Mouse (Mus musculus): ENCODE measurements around the gene St6galnac3. TPM values are rescaled to one million over a fixed set of nuclear protein-coding genes. Genes with fewer than 3 reads are reported as not detected.

The St6galnac3 gene
- polyA plus RNA-seq (2014; fragmentation: Nextera tagmentation; extraction: Ambion mirVana): 41.4 and 48.0 TPM in 2 replicates

DNA sequence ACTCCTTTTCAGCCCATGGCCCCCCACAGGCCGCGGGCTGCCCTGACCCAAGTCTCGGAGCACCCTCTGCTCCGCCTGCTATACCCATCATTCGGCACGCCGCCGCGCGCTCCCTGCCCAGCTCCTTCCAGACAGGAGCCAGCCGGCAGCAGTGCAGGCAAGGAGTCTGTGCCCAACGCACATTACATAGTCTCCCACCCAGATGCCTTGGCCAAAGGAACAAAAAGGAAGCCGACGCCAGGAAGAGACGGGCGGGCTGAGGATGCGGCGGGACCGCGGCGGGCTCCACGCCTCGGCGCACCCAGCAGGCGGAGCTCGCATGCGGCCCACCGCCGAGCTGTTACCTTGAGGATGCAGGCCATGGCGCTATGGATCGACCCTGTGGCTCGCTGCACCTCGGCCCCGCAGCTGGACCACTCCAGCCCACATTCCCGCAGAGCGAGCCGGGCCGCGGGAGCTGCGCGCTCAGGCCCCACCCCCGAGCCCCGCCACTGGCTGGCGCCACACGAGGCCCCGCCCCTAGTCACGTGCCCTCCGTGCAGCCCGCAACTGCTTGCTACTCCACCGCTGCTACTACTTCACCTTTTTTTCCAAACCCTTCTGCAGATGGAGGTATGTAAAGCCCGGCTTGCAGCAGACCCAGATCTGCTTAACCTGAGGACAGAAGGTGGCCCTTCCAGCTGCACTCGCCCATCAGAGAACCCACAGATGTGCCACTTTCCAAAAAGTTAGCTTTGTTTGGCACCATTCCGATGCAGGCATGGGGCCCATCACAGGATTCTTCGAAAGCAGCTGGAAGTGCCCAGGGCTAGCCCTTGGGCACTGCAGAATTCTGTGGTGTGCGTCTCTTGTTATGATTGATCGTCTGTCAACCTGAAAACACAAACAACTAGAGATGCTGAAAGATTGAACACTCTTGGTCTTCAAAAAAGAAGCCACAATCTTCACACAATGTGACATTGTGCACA lies at the start of gene St6galnac3:
St6galnac3 (minus strand) TSS at position 474 of the 968 bp plus-strand sequence.
- H3K9me3 ChIP-seq (ENCODE audit: control insufficient read depth, low read length): no peaks in the 10 kb centered on the region
- H3K4me1 ChIP-seq (ENCODE audit: control insufficient read depth, insufficient read depth, low read length): peaks cover 6% of the 10 kb centered on the region; the same call in 1 of the 2 replicates
- WGBS: 2% methylated on average over 56 of the region's 56 CpGs
- H3K4me2 ChIP-seq (ENCODE audit: low read depth): peak within 1 kb of the TSS; percentile 67
- no peaks in the 10 kb centered on the region for H3K36me3 ChIP-seq (ENCODE audit: control insufficient read depth, insufficient read depth, low read length)
- peak within 1 kb of the TSS; percentile 69 for H3K4me3 ChIP-seq (ENCODE audit: low read depth, low read length)
- peak within 1 kb of the TSS; percentile 88 for H3K9ac ChIP-seq (ENCODE audit: low read length)
- ATAC-seq (ENCODE audit: insufficient read depth, low FRiP score, low TSS enrichment): peak; percentile 98
- DNase-seq (ENCODE audit: low spot score): peak; percentile 92
- H3K27me3 ChIP-seq (ENCODE audit: control insufficient read depth, insufficient read depth, low read length): no peaks in the 10 kb centered on the region
- H3K27ac ChIP-seq (ENCODE audit: low read depth, low read length): peak within 1 kb of the TSS; percentile 78

DNA sequence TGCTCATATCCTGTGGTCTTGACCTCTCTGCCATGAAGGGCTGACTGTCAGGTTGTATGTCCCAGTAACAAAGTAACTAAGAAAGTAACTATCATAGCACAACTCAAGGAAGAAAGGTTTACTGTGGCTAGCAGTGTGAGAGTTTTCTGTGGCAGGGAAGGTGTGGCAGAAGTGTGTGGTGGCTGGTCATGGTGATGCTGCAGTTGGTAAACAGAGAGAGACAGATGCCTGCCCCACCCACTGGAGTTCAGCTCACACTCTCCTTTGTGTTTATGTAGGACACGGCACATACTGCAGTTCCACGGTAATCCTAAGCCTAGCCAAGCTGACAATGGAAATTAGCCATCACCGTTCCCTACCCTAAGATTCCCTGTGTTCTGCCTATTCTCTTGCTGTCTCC lies 49.6 kb upstream of the St6galnac3 start:
- Histone ChIP-seq H3K27ac (ENCODE audit: low read depth, low read length) (no peak overlapping the region), H3K36me3 (ENCODE audit: control insufficient read depth, insufficient read depth, low read length) (no peaks in the 10 kb centered on the region), H3K4me3 (ENCODE audit: low read depth, low read length) (no peak overlapping the region), H3K27me3 (ENCODE audit: control insufficient read depth, insufficient read depth, low read length) (no peaks in the 10 kb centered on the region), H3K9ac (ENCODE audit: low read length) (no peak overlapping the region), H3K4me2 (ENCODE audit: low read depth) (no peak overlapping the region), H3K4me1 (ENCODE audit: control insufficient read depth, insufficient read depth, low read length) (no peaks in the 10 kb centered on the region), H3K9me3 (ENCODE audit: control insufficient read depth, low read length) (no peaks in the 10 kb centered on the region)
- DNase-seq (ENCODE audit: low spot score): no peak
- no peak for ATAC-seq (ENCODE audit: insufficient read depth, low FRiP score, low TSS enrichment)
- WGBS: 92% methylated on average over 3 of the region's 3 CpGs

DNA sequence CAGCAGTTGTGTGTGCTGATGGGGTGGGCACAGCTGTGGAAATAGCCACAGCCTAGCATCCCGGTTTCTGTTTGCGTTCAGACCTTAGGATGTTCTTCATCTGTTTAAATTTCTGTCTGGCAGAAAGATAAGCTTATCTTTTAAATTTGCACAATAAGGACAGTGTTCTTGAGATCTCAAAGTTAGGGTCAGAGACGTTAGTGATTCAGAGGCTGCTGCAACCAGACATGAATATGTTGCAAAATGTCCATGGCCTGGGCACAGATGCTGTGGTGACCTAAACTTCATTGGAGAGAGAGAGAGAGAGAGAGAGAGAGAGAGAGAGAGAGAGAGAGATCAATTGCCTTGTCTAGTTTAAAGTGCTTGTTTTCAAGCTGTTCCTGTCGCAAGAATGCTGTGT lies 46.5 kb upstream of the St6galnac3 start:
- Histone ChIP-seq H3K27me3 (ENCODE audit: control insufficient read depth, insufficient read depth, low read length) (no peaks in the 10 kb centered on the region), H3K9ac (ENCODE audit: low read length) (no peak overlapping the region), H3K27ac (ENCODE audit: low read depth, low read length) (no peak overlapping the region), H3K36me3 (ENCODE audit: control insufficient read depth, insufficient read depth, low read length) (no peaks in the 10 kb centered on the region), H3K9me3 (ENCODE audit: control insufficient read depth, low read length) (no peaks in the 10 kb centered on the region), H3K4me1 (ENCODE audit: control insufficient read depth, insufficient read depth, low read length) (no peaks in the 10 kb centered on the region), H3K4me2 (ENCODE audit: low read depth) (no peak overlapping the region), H3K4me3 (ENCODE audit: low read depth, low read length) (no peak overlapping the region)
- WGBS: 73% methylated on average over 4 of the region's 4 CpGs
- DNase-seq (ENCODE audit: low spot score) (no peak), ATAC-seq (ENCODE audit: insufficient read depth, low FRiP score, low TSS enrichment) (no peak)

DNA sequence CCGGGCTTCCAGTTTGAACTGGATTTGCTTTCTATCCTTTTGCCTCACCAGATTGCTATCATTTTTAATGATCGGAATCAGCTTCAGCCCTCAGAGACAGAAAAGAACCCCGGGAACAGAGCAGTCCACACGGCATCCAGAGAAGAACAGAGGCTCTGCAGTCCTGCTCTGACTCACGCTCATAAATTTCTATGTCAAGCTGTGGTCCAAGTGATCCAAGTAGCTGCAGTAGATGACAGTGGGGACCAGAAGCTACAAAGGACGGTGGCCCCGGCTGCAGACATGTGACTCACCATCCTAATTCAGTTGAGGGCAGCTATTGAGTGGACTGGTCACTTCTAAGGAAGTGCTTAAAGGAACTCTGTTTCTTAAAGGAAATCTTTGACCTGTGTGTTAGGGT lies 45.6 kb upstream of the St6galnac3 start:
- H3K4me2 ChIP-seq (ENCODE audit: low read depth): no peak overlapping the region
- 40% methylated on average over 7 of the region's 7 CpGs for WGBS
- no peaks in the 10 kb centered on the region for H3K9me3 ChIP-seq (ENCODE audit: control insufficient read depth, low read length)
- H3K9ac ChIP-seq (ENCODE audit: low read length): no peak overlapping the region
- no peak for DNase-seq (ENCODE audit: low spot score)
- no peak overlapping the region for H3K27ac ChIP-seq (ENCODE audit: low read depth, low read length)
- ATAC-seq (ENCODE audit: insufficient read depth, low FRiP score, low TSS enrichment): no peak
- H3K4me3 ChIP-seq (ENCODE audit: low read depth, low read length): no peak overlapping the region
- no peaks in the 10 kb centered on the region for H3K4me1 ChIP-seq (ENCODE audit: control insufficient read depth, insufficient read depth, low read length)
- H3K27me3 ChIP-seq (ENCODE audit: control insufficient read depth, insufficient read depth, low read length): no peaks in the 10 kb centered on the region
- H3K36me3 ChIP-seq (ENCODE audit: control insufficient read depth, insufficient read depth, low read length): no peaks in the 10 kb centered on the region

DNA sequence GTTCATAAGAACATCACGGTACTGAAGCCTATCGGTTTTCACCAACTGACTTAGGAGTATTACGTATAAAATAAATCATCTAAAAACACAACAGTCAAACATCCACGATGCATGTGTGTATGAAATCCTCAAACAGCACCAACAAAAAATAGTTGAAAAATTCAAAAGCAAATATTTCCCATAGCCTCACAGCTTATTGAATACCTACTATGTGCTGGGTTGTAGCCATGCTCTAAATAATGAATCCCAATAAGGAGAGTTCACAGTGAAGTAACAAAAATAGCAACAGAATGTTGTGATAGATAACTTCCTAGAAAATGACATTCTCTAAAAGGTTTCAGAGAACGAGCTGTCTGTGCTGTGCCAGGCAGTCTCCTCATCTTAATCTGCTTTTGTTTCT lies 44.2 kb upstream of the St6galnac3 start:
- H3K27me3 ChIP-seq (ENCODE audit: control insufficient read depth, insufficient read depth, low read length): no peaks in the 10 kb centered on the region
- no peak overlapping the region for H3K27ac ChIP-seq (ENCODE audit: low read depth, low read length)
- ATAC-seq (ENCODE audit: insufficient read depth, low FRiP score, low TSS enrichment) (no peak), DNase-seq (ENCODE audit: low spot score) (no peak)
- H3K9me3 ChIP-seq (ENCODE audit: control insufficient read depth, low read length): no peaks in the 10 kb centered on the region
- no peak overlapping the region for H3K9ac ChIP-seq (ENCODE audit: low read length)
- no peaks in the 10 kb centered on the region for H3K36me3 ChIP-seq (ENCODE audit: control insufficient read depth, insufficient read depth, low read length)
- H3K4me1 ChIP-seq (ENCODE audit: control insufficient read depth, insufficient read depth, low read length): no peaks in the 10 kb centered on the region
- H3K4me2 ChIP-seq (ENCODE audit: low read depth): no peak overlapping the region
- 93% methylated on average over 5 of the region's 5 CpGs for WGBS
- no peak overlapping the region for H3K4me3 ChIP-seq (ENCODE audit: low read depth, low read length)

DNA sequence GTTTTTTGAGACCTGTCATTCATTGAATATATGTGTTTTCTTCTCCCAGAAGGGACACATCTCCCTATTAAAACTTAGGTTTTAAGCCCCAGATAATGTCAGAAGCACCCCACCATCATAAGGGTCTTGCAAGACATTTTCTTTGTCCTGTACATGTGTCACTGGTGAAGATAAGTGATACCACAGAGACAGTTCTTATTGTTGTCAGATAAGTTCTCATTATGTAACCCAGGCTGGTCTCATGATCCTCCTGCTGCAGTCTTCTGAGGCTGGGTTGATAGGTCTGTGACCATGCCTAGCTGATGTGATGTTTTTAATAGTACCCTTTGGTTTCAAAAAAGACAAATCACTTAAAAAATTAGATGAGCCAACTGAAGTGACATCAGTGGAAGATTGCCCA lies 40.2 kb upstream of the St6galnac3 start:
- Histone ChIP-seq H3K27me3 (ENCODE audit: control insufficient read depth, insufficient read depth, low read length) (no peaks in the 10 kb centered on the region), H3K4me3 (ENCODE audit: low read depth, low read length) (no peak overlapping the region), H3K36me3 (ENCODE audit: control insufficient read depth, insufficient read depth, low read length) (no peaks in the 10 kb centered on the region), H3K9ac (ENCODE audit: low read length) (no peak overlapping the region), H3K27ac (ENCODE audit: low read depth, low read length) (no peak overlapping the region), H3K9me3 (ENCODE audit: control insufficient read depth, low read length) (no peaks in the 10 kb centered on the region), H3K4me2 (ENCODE audit: low read depth) (no peak overlapping the region), H3K4me1 (ENCODE audit: control insufficient read depth, insufficient read depth, low read length) (no peaks in the 10 kb centered on the region)
- ATAC-seq (ENCODE audit: insufficient read depth, low FRiP score, low TSS enrichment) (no peak), DNase-seq (ENCODE audit: low spot score) (no peak)

DNA sequence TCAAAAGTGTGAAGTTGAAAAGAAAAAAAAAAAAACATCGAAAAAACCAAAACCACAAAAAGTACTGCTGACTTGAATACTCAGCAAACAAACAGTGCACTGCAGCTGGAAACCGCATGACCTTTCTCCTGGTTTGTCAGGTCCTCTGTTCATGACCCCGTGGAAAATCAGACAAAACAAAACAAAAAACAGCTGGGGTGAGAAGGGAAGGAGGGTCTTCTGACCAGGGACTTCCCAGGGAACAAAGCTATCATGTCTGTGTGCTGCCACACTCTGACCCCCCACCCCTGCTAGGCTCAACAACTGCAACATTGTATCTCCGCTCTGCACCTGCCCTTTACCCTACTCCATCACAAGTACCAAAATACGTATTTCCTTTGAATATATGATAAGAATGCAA lies 39.8 kb upstream of the St6galnac3 start:
- Histone ChIP-seq H3K36me3 (ENCODE audit: control insufficient read depth, insufficient read depth, low read length) (no peaks in the 10 kb centered on the region), H3K4me2 (ENCODE audit: low read depth) (no peak overlapping the region), H3K27me3 (ENCODE audit: control insufficient read depth, insufficient read depth, low read length) (no peaks in the 10 kb centered on the region), H3K4me3 (ENCODE audit: low read depth, low read length) (no peak overlapping the region), H3K4me1 (ENCODE audit: control insufficient read depth, insufficient read depth, low read length) (no peaks in the 10 kb centered on the region), H3K27ac (ENCODE audit: low read depth, low read length) (no peak overlapping the region), H3K9ac (ENCODE audit: low read length) (no peak overlapping the region), H3K9me3 (ENCODE audit: control insufficient read depth, low read length) (no peaks in the 10 kb centered on the region)
- DNase-seq (ENCODE audit: low spot score): no peak
- 14% methylated on average over 5 of the region's 5 CpGs for WGBS
- no peak for ATAC-seq (ENCODE audit: insufficient read depth, low FRiP score, low TSS enrichment)

DNA sequence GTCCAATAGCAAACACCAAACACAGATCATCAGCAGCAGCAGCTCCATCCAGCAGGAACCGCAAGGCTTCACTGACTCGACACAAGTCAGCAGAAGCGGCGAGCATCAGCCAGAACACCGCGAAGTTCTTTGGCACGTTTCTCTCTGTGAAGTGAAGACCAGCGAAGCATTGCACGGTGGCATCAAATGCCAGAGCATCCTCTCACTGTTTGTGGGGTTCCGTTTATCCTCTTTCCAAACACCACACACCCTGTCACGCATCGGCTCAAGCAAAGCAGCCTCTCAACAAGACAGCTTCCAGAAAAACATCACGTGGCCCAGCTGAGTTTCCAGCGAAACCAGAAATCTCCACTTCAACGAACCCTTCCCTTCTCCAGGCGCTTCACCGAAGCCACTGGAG lies 36.2 kb upstream of the St6galnac3 start:
- ATAC-seq (ENCODE audit: insufficient read depth, low FRiP score, low TSS enrichment): no peak
- Histone ChIP-seq H3K4me2 (ENCODE audit: low read depth) (no peak overlapping the region), H3K27me3 (ENCODE audit: control insufficient read depth, insufficient read depth, low read length) (no peaks in the 10 kb centered on the region), H3K9me3 (ENCODE audit: control insufficient read depth, low read length) (no peaks in the 10 kb centered on the region), H3K4me3 (ENCODE audit: low read depth, low read length) (no peak overlapping the region), H3K36me3 (ENCODE audit: control insufficient read depth, insufficient read depth, low read length) (no peaks in the 10 kb centered on the region), H3K27ac (ENCODE audit: low read depth, low read length) (no peak overlapping the region), H3K4me1 (ENCODE audit: control insufficient read depth, insufficient read depth, low read length) (no peaks in the 10 kb centered on the region), H3K9ac (ENCODE audit: low read length) (no peak overlapping the region)
- WGBS: 88% methylated on average over 17 of the region's 17 CpGs
- no peak for DNase-seq (ENCODE audit: low spot score)

DNA sequence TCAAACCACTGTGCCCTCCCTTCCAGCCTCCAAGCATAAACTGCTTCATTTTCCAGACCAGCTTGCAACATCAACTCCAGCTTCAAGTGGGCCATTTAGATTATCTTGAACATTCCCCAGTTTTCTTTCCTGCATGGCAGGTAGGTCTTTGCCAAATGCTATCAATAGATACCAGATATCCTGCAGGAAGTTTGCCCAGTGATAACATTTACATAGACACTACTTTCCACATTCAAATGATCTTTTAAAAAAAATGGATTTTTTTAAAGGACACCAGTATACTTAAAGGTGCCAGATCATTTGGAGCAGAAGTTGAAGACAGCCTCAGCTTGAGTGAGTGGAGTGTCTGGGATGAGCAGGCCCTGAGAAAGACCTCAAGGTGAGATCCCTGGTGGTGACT lies 34.3 kb upstream of the St6galnac3 start:
- Histone ChIP-seq H3K9me3 (ENCODE audit: control insufficient read depth, low read length) (no peaks in the 10 kb centered on the region), H3K4me2 (ENCODE audit: low read depth) (no peak overlapping the region), H3K27me3 (ENCODE audit: control insufficient read depth, insufficient read depth, low read length) (no peaks in the 10 kb centered on the region), H3K4me3 (ENCODE audit: low read depth, low read length) (no peak overlapping the region), H3K9ac (ENCODE audit: low read length) (no peak overlapping the region), H3K4me1 (ENCODE audit: control insufficient read depth, insufficient read depth, low read length) (no peaks in the 10 kb centered on the region), H3K36me3 (ENCODE audit: control insufficient read depth, insufficient read depth, low read length) (no peaks in the 10 kb centered on the region), H3K27ac (ENCODE audit: low read depth, low read length) (no peak overlapping the region)
- ATAC-seq (ENCODE audit: insufficient read depth, low FRiP score, low TSS enrichment) (no peak), DNase-seq (ENCODE audit: low spot score) (no peak)
